1 mouse cellular context compared by ENCODE assay signal in the genomic region with DNA sequence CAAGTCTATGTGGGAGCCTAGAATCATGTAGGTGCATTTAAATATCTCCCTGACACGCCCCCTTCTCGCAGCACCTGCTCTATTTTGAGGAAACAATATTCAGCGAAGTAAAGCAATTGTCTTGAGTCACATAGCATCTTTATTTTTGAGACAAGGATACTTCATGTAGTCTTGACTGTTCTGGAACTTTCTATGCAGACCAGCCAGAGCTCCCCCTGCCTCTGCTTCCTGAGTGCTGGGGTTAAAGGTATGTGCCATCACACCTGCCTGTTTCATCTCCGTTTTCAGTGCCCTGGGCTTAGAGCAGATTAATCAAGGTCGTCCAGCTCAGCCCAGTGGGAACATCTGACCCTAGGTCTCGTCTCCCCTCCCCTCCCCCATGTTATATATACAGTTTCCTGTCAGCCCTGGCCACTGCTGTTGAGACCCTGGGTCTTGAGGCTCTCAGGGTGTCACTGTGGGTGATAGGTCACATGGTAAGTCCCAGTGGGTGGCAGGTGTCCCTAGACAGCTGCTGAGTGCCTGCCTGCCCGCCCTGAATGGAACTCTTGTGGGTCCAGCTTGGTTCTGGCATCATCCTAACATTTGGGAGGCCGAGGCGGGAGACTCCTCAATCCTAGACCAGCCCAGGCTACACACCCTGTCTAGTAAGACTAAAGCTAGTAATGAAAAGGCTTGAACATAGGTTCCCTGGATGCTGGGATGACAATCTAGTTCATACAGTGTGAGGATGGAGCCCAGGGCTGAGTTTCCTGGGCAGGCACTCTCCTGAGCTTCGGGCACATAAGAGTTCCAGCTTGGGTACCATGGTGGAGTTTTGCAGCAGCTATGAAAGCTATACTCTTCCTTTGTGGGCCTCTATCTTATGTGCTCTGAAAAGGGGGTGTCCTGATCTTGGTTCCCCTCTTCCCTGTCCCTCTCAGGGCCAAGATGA.
TF ChIP-seq lines count a peak whose summit lies in the region.

No protein-coding gene starts in this region.

TF ChIP-seq in CH12.LX, 34 proteins besides CTCF, POLR2A, EP300 and RAD21:
- TF ChIP-seq POLR2AphosphoS2 (IDR thresholded peaks at IDR 0.05; ENCODE audit: low read depth, low read length), result peak; percentile 79
- TF ChIP-seq USF2 (conservative IDR thresholded peaks at IDR 0.05; ENCODE audit: low read depth, low read length), result no peak
- no peak for TF ChIP-seq NELFE (IDR thresholded peaks at IDR 0.05; ENCODE audit: low read depth, low read length)
- TF ChIP-seq ETS1 (conservative IDR thresholded peaks at IDR 0.05; ENCODE audit: low read depth, low read length), result 0 out of 2 replicates have a peak, but pooled peaks have one; percentile 24
- 0 out of 2 replicates have a peak, but pooled peaks have one; percentile 16 for TF ChIP-seq HCFC1 (IDR thresholded peaks at IDR 0.05; ENCODE audit: low read depth, low read length)
- TF ChIP-seq ZMIZ1 (IDR thresholded peaks at IDR 0.05; ENCODE audit: low read depth, low read length), result peak; percentile 18
- TF ChIP-seq MAX (IDR thresholded peaks at IDR 0.05; ENCODE audit: low read length), result 0 out of 2 replicates have a peak, but pooled peaks have one; percentile 21
- TF ChIP-seq CHD2 (IDR thresholded peaks at IDR 0.05; ENCODE audit: low read length), result 0 out of 2 replicates have a peak, but pooled peaks have one; percentile 29
- TF ChIP-seq JUN (IDR thresholded peaks at IDR 0.05; ENCODE audit: insufficient read depth, low read depth, low read length), result no peak
